Mouse (Mus musculus): ENCODE results near the gene Eif2b5. TPM values are rescaled to one million over a fixed set of nuclear protein-coding genes. Genes with fewer than 3 reads are reported as not detected.
"Not testable (repeated sequence)": the region's sequence is repeated elsewhere in the genome, so short reads cannot be mapped to it uniquely, and the experiment has no call there.

The Eif2b5 gene
- polyA plus RNA-seq (2014; fragmentation: Nextera tagmentation; extraction: Ambion mirVana) = 65.8 and 97.4 TPM in 2 replicates

GRCm38 (mm10) chr16:20498677-20499475, at the start of gene Eif2b5:
Eif2b5 (plus strand) TSS chr16:20498817.
- DNase-seq (peak; percentile 94), ATAC-seq (ENCODE audit: low FRiP score, low TSS enrichment) (peak; percentile 93)
- H3K9me3 ChIP-seq (ENCODE audit: control insufficient read depth, low read length) = no peaks in the 10 kb centered on the region
- peak within 1 kb of the TSS; percentile 82 for H3K4me2 ChIP-seq (ENCODE audit: low read length)
- WGBS = under 1% methylated on average over 49 of the region's 49 CpGs
- peaks cover 6% of the 10 kb centered on the region; the same call in 1 of the 2 replicates for H3K27me3 ChIP-seq (ENCODE audit: control insufficient read depth, insufficient read depth, low read length)
- H3K9ac ChIP-seq (replicated peaks; ENCODE audit: low read length) = peak within 1 kb of the TSS; percentile 86
- H3K27ac ChIP-seq (replicated peaks; ENCODE audit: low read depth, low read length) = peak within 1 kb of the TSS; percentile 83
- peaks cover 13% of the 10 kb centered on the region; the same call in 1 of the 2 replicates for H3K4me1 ChIP-seq (ENCODE audit: control insufficient read depth, insufficient read depth, low read length)
- peak within 1 kb of the TSS; percentile 82 for H3K4me3 ChIP-seq (replicated peaks; ENCODE audit: low read depth, low read length)
- H3K36me3 ChIP-seq (ENCODE audit: control insufficient read depth, insufficient read depth, low read length) = peaks cover 30% of the 10 kb centered on the region

GRCm38 (mm10) chr16:20451774-20452173, 46.8 kb upstream of the Eif2b5 start:
- Histone ChIP-seq H3K36me3 (ENCODE audit: control insufficient read depth, insufficient read depth, low read length) (no peaks in the 10 kb centered on the region), H3K4me2 (ENCODE audit: low read length) (no peak overlapping the region), H3K9ac (replicated peaks; ENCODE audit: low read length) (no peak overlapping the region), H3K4me3 (replicated peaks; ENCODE audit: low read depth, low read length) (no peak overlapping the region), H3K27me3 (ENCODE audit: control insufficient read depth, insufficient read depth, low read length) (no peaks in the 10 kb centered on the region), H3K27ac (replicated peaks; ENCODE audit: low read depth, low read length) (no peak overlapping the region), H3K9me3 (ENCODE audit: control insufficient read depth, low read length) (no peaks in the 10 kb centered on the region), H3K4me1 (ENCODE audit: control insufficient read depth, insufficient read depth, low read length) (no peaks in the 10 kb centered on the region)
- 84% methylated on average over 6 of the region's 6 CpGs for WGBS
- no peak for ATAC-seq (ENCODE audit: low FRiP score, low TSS enrichment)
- DNase-seq = no peak

DNA sequence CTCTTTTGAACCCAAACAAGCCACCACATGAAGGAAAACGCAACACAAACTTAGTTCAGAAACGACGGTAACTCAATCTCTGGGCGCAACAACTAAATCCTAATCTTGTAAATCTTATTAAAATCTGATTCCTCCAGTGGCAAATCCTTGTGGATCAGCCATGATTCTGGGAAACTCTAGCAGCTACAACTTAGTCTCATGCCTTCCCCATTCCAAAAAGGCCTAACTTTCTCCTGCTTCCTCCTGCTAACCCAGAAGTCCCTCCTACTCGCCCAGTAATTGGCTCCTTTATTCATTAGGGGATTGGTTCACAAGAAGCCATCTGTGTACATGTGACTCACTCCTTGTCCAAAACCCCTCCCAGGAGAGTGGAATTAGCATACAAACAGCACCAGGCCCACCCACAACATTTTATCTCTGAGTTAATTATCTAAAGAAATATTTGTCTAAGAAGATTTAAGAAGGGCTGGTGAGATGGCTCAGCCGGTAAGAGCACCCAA, 44.4 kb upstream of the Eif2b5 start:
- no peak overlapping the region for H3K4me3 ChIP-seq (replicated peaks; ENCODE audit: low read depth, low read length)
- no peaks in the 10 kb centered on the region for H3K4me1 ChIP-seq (ENCODE audit: control insufficient read depth, insufficient read depth, low read length)
- no peaks in the 10 kb centered on the region for H3K36me3 ChIP-seq (ENCODE audit: control insufficient read depth, insufficient read depth, low read length)
- no peaks in the 10 kb centered on the region for H3K9me3 ChIP-seq (ENCODE audit: control insufficient read depth, low read length)
- H3K27me3 ChIP-seq (ENCODE audit: control insufficient read depth, insufficient read depth, low read length) = no peaks in the 10 kb centered on the region
- DNase-seq (no peak), ATAC-seq (ENCODE audit: low FRiP score, low TSS enrichment) (no peak)
- WGBS = 91% methylated on average over 6 of the region's 6 CpGs
- H3K9ac ChIP-seq (replicated peaks; ENCODE audit: low read length) = no peak overlapping the region
- no peak overlapping the region for H3K4me2 ChIP-seq (ENCODE audit: low read length)
- no peak overlapping the region for H3K27ac ChIP-seq (replicated peaks; ENCODE audit: low read depth, low read length)

DNA sequence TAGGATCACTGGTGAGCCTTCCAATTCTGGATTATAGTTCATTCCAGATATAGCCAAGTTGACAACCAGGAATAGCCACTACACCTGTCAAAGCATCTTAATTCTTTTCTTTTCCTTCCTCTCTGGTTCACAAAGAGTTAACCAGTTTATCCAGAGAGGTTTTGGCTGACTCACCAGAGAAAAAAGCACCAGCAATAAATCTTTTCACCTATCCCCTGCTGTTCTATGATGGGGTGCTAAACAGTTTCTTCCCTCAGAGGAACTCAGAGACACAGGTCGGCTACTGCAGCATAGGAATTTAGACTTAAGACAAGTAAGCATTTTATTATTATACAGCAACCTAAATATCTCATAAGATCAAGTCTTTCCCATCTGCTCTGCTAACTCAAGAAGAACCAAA, 42.5 kb upstream of the Eif2b5 start:
- Histone ChIP-seq H3K4me3 (replicated peaks; ENCODE audit: low read depth, low read length) (no peak overlapping the region), H3K9ac (replicated peaks; ENCODE audit: low read length) (no peak overlapping the region), H3K27ac (replicated peaks; ENCODE audit: low read depth, low read length) (no peak overlapping the region), H3K36me3 (ENCODE audit: control insufficient read depth, insufficient read depth, low read length) (no peaks in the 10 kb centered on the region), H3K4me2 (ENCODE audit: low read length) (no peak overlapping the region), H3K27me3 (ENCODE audit: control insufficient read depth, insufficient read depth, low read length) (no peaks in the 10 kb centered on the region), H3K4me1 (ENCODE audit: control insufficient read depth, insufficient read depth, low read length) (no peaks in the 10 kb centered on the region), H3K9me3 (ENCODE audit: control insufficient read depth, low read length) (no peaks in the 10 kb centered on the region)
- WGBS = 29% methylated on average over 1 of the region's 1 CpGs
- ATAC-seq (ENCODE audit: low FRiP score, low TSS enrichment) = no peak
- DNase-seq = no peak

DNA sequence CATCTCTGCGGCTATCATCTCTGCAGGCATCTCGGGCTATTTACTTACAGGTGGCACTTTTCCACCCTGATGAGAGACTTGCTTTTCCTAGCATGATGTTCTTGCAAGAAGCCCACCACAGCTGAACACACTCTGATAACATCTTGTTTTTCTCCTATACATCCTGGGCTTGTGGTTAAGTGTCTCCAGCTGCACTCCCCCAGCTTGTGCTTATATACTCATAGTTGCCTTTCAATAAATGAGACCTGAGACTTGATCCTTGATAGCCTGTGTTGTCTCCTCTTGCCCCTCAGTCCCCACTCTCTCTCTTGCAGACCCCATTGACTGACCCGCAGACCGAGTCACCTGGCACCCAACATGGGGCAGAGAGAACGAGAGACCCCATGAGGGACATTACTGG, 39.9 kb upstream of the Eif2b5 start:
- not testable (repeated sequence) for H3K36me3 ChIP-seq (ENCODE audit: control insufficient read depth, insufficient read depth, low read length); DNase-seq; H3K9me3 ChIP-seq (ENCODE audit: control insufficient read depth, low read length); ATAC-seq (ENCODE audit: low FRiP score, low TSS enrichment); H3K27ac ChIP-seq (replicated peaks; ENCODE audit: low read depth, low read length); H3K4me2 ChIP-seq (ENCODE audit: low read length); H3K4me3 ChIP-seq (replicated peaks; ENCODE audit: low read depth, low read length); H3K4me1 ChIP-seq (ENCODE audit: control insufficient read depth, insufficient read depth, low read length); H3K27me3 ChIP-seq (ENCODE audit: control insufficient read depth, insufficient read depth, low read length); H3K9ac ChIP-seq (replicated peaks; ENCODE audit: low read length)
- 92% methylated on average over 5 of the region's 5 CpGs for WGBS

- no peaks in the 10 kb centered on the region for H3K36me3 ChIP-seq (ENCODE audit: control insufficient read depth, insufficient read depth, low read length)
Measured at GRCm38 (mm10) chr16:20464725-20465124, 33.9 kb upstream of the Eif2b5 start.

DNA sequence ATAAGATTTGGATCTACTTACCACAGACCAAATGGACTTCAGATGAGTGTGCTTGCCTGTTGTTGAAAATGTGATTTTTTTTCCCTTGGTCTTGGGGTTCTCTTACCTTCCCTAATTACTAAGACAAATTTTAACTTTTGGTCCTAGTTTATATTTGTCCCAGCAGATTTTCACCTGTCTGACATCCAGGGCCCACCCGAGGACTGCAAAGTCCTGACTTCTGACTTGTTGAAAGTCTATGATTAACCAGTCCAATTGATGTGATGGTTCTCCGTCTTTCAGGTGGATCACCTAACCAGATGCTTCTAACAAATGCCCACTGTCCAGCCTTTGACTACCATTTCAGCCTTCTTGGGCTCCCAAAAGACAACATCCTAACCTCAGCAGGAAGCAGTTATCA, 27.6 kb upstream of the Eif2b5 start:
- no peak overlapping the region for H3K9ac ChIP-seq (replicated peaks; ENCODE audit: low read length)
- no peak for ATAC-seq (ENCODE audit: low FRiP score, low TSS enrichment)
- WGBS = 93% methylated on average over 2 of the region's 2 CpGs

More at GRCm38 (mm10) chr16:20464725-20465124, 33.9 kb upstream of the Eif2b5 start:
- Histone ChIP-seq H3K9ac (replicated peaks; ENCODE audit: low read length) (no peak overlapping the region), H3K9me3 (ENCODE audit: control insufficient read depth, low read length) (no peaks in the 10 kb centered on the region), H3K4me2 (ENCODE audit: low read length) (no peak overlapping the region), H3K27me3 (ENCODE audit: control insufficient read depth, insufficient read depth, low read length) (no peaks in the 10 kb centered on the region), H3K27ac (replicated peaks; ENCODE audit: low read depth, low read length) (no peak overlapping the region), H3K4me1 (ENCODE audit: control insufficient read depth, insufficient read depth, low read length) (no peaks in the 10 kb centered on the region), H3K4me3 (replicated peaks; ENCODE audit: low read depth, low read length) (no peak overlapping the region)
- DNase-seq (no peak), ATAC-seq (ENCODE audit: low FRiP score, low TSS enrichment) (no peak)

GRCm38 (mm10) chr16:20471686-20472085, 26.9 kb upstream of the Eif2b5 start:
- H3K27ac ChIP-seq (replicated peaks; ENCODE audit: low read depth, low read length) = no peak overlapping the region
- H3K9me3 ChIP-seq (ENCODE audit: control insufficient read depth, low read length) = no peaks in the 10 kb centered on the region
- ATAC-seq (ENCODE audit: low FRiP score, low TSS enrichment) (no peak), DNase-seq (no peak)
- no peak overlapping the region for H3K4me3 ChIP-seq (replicated peaks; ENCODE audit: low read depth, low read length)
- 76% methylated on average over 1 of the region's 1 CpGs for WGBS
- H3K36me3 ChIP-seq (ENCODE audit: control insufficient read depth, insufficient read depth, low read length) = no peaks in the 10 kb centered on the region
- no peak overlapping the region for H3K9ac ChIP-seq (replicated peaks; ENCODE audit: low read length)
- H3K27me3 ChIP-seq (ENCODE audit: control insufficient read depth, insufficient read depth, low read length) = no peaks in the 10 kb centered on the region
- H3K4me1 ChIP-seq (ENCODE audit: control insufficient read depth, insufficient read depth, low read length) = no peaks in the 10 kb centered on the region
- no peak overlapping the region for H3K4me2 ChIP-seq (ENCODE audit: low read length)

More for the DNA sequence above, 27.6 kb upstream of the Eif2b5 start:
- H3K4me1 ChIP-seq (ENCODE audit: control insufficient read depth, insufficient read depth, low read length) = no peaks in the 10 kb centered on the region
- no peak overlapping the region for H3K4me2 ChIP-seq (ENCODE audit: low read length)
- no peak overlapping the region for H3K4me3 ChIP-seq (replicated peaks; ENCODE audit: low read depth, low read length)
- no peak for DNase-seq
- H3K27ac ChIP-seq (replicated peaks; ENCODE audit: low read depth, low read length) = no peak overlapping the region
- H3K9me3 ChIP-seq (ENCODE audit: control insufficient read depth, low read length) = no peaks in the 10 kb centered on the region
- no peaks in the 10 kb centered on the region for H3K27me3 ChIP-seq (ENCODE audit: control insufficient read depth, insufficient read depth, low read length)
- H3K36me3 ChIP-seq (ENCODE audit: control insufficient read depth, insufficient read depth, low read length) = no peaks in the 10 kb centered on the region

DNA sequence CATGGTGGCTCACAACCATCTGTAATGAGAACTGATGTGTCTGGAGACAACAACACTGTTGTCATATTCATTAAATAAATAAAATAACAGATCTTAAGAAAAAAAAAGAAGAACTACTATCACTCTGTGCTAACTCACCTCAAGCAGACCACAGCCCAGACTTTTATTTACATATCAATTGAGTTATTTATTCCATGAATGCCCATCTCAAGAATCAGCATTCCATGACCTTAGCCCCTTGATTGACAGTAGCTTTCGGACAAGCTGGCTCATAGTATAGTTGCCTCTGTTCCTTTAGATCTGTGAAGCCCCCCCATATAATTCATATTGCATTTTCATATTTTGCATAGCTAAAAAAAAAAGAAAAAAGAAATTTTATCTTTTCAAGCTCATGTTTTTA, 24.9 kb upstream of the Eif2b5 start:
- DNase-seq (no peak), ATAC-seq (ENCODE audit: low FRiP score, low TSS enrichment) (no peak)
- Histone ChIP-seq H3K4me1 (ENCODE audit: control insufficient read depth, insufficient read depth, low read length) (no peaks in the 10 kb centered on the region), H3K27me3 (ENCODE audit: control insufficient read depth, insufficient read depth, low read length) (no peaks in the 10 kb centered on the region), H3K27ac (replicated peaks; ENCODE audit: low read depth, low read length) (no peak overlapping the region), H3K9ac (replicated peaks; ENCODE audit: low read length) (no peak overlapping the region), H3K4me2 (ENCODE audit: low read length) (no peak overlapping the region), H3K9me3 (ENCODE audit: control insufficient read depth, low read length) (no peaks in the 10 kb centered on the region), H3K36me3 (ENCODE audit: control insufficient read depth, insufficient read depth, low read length) (no peaks in the 10 kb centered on the region), H3K4me3 (replicated peaks; ENCODE audit: low read depth, low read length) (no peak overlapping the region)
- WGBS = 70% methylated on average over 1 of the region's 1 CpGs

Data from midbrain, embryonic 14.5 days (tissue).